Mouse (Mus musculus) gastrocnemius, postnatal 36 days (tissue): ENCODE measurements around the gene Ociad1. TPM values are rescaled to one million over a fixed set of nuclear protein-coding genes. Genes with fewer than 3 reads are reported as not detected.

Experiments used
- DNase-seq, 2 experiments: peaks; one replicate each; pipeline ENCODE4 v3.0.0; 2022
- intact Hi-C: fragments of 180-260 bp; cut with DNase I; formaldehyde crosslinking; loops from one replicate; pipeline ENCODE4 v1.15.1; 2025
- total RNA-seq, 2 experiments: library from RNA; stranded (reverse); gene quantifications; 2 replicates each; pipeline ENCODE4 v1.2.3; 2021

Ociad1 gene
- total RNA-seq, 2 experiments from 2014 or later: 134 to 143 TPM

DNA sequence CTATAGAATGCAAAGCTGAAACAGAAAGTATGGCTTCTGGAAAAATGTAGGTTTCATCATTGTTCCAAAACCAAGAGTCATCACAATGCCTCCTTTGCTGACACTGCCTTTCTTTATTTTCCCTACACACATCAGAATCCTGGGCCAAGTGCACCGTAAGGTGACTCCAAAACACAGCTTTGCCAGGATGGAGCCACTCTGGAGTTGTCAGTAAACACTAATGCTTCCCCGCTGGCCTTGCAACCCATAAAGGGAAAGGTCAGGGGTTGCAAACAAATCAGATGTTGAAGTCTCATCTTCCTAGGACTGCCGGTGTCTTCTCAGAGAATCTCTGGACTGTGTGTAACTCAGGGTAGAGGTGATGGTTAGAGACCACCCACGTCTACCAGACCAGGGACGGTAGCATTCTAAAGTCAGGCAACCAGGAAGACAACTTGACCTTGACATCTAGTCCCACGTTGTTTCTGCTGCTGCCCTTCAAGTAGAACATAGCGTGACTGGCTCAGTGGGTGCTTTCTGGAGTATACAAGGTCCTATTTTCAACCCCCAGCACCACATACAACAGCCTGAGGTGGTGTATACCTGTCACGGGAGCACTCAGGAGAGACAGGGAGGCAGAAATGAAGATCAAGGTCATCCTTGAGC is 32.1 kb downstream of the Ociad1 start:
- no peak for DNase-seq
- intact Hi-C loops: no loop called here

GRCm38 (mm10) chr5:73331002-73331401 is 38.4 kb downstream of the Ociad1 start:
- intact Hi-C loops: loop anchor here (5.0 kb wide), 1 partner anchor 46 kb away; no protein-coding TSS in a partner anchor
- no peak for DNase-seq

DNA sequence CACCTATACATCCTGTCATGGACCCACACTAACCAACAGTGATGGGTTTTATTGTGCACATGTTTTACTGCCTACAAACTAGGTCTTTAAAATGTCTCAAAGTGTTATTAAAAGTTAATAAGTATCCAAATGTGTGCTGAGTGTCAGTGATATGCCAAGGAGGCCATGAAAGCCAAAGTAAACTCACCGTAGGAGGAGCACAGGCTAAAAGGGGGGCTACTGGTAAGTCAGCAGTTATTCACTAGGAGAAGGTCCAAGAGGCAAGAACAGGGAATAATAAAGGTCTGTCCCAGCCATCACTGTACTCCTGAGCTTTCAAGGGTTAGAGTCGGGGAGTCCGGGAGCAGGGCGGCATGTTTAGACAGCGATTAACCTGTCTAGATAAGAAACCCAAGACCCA is 43.9 kb downstream of the Ociad1 start:
- no peak for DNase-seq
- intact Hi-C loops: no loop called here

- DNase-seq: peak; percentile 13 to 25
Measured at GRCm38 (mm10) chr5:73337961-73338831, 45.6 kb downstream of the Ociad1 start.

DNA sequence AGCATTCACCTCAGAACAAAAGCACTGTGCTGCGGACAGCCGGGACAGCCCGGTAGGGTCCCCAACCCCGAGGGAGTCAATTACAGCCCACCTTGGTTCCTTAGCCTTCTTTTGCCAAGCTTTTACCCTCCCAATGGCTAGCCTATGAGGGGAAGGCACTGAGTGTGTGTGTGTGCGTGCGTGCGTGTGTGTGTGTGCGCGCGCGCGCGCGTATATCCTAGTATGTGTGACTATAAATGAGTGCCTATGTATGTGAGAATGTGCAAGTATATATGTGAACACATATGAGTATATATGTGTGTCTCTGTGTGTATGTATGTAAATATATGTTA is 46.2 kb downstream of the Ociad1 start:
- intact Hi-C loops: no loop called here
- no peak for DNase-seq

More at GRCm38 (mm10) chr5:73337961-73338831, 45.6 kb downstream of the Ociad1 start:
- intact Hi-C loops: no loop called here

DNA sequence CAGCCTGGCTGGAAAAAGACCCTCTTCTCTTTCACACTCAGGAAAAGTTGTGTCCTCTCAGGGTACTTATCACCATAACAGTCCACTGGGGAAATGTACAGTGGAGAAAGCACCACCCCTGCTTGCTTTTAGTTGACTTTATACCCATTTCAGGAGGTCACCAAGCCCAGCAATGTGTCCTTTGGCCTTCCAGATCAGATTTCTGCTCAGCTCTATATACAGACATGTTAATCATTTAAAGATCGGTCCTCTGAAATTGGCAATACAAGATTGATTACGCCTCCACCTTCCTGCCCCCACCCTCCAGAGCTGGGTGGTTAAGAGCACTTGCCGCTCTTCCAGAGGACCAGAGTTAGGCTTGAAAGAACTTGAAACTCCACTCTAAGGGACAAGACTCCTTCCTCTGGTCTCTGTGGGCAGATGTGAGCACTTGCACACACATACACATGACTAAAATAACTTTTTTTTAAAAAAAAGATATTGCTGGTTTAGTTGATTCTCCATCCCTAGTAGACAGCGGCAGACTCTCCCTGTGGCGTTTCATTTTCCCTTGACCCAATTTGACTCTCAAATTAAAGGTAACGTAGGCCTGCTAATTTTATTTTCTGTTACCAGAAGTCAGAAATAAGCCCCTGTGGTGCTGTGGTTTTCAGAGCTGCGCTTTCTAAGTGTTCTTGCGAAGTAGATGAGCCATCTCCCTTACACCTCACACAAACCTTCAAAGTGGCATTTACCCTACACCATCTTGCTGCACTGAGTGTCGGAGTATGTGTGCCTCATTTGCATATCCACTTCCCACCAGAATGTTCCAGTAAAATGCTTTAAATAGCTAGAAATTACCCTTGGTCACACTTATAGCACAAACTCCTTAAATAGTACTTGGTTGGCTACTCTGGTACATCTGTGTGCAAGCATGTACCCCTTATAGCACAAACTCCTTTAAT is 47.5 kb downstream of the Ociad1 start:
- intact Hi-C loops: no loop called here
- no peak for DNase-seq

DNA sequence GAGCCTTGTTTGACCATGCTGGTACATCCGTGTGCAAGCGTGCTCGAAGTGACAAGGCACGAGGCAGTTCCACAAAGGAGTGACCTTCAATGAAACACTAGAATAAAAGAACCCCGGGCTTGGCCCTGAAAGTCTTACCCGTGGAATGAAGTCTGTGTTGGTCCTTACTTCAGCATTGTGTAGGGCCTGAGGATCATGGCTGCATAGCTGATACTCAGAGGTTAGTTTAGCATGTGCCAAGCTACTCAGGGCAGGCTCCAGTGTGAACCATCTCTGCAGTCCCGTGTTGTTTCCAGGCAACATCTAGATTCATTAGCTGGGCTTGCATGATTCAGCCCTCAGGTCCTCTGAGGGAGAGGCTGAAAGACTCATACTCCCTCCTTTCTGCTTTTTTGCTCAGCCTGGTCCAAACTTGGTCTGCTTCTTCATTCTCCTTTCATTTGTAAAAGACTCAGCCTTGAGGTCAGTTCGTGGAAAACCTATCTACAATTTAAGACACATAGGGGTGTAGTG is 48.2 kb downstream of the Ociad1 start, which contains the start of gene Ociad2:
Ociad2 (minus strand) TSS at position 306 of the 513 bp plus-strand sequence.
- intact Hi-C loops: no loop called here

GRCm38 (mm10) chr5:73342701-73343355 is 50.2 kb downstream of the Ociad1 start:
- intact Hi-C loops: no loop called here

More for the DNA sequence above, 48.2 kb downstream of the Ociad1 start, which contains the start of gene Ociad2:
- no peak for DNase-seq

DNA sequence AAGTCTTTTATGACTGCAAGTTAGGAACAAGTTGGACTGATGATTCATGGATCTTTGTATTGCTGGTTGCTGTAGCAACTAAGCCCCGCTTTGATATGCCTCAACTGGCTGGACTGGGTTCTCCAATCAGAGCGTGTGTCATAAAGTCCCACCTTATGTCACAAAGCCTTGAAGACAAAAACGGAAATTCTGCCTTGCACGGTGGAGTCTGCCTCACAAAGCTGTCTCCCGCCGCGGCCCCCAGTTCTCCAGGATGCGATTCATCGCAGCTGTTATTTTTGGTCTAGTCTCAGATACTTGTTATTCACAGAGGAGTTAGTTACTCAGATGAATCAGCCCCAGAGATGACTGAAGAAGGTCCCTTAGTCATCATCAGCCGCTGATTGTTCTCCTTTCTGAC is 51.7 kb downstream of the Ociad1 start:
- intact Hi-C loops: no loop called here

More at GRCm38 (mm10) chr5:73342701-73343355, 50.2 kb downstream of the Ociad1 start:
- no peak for DNase-seq

DNA sequence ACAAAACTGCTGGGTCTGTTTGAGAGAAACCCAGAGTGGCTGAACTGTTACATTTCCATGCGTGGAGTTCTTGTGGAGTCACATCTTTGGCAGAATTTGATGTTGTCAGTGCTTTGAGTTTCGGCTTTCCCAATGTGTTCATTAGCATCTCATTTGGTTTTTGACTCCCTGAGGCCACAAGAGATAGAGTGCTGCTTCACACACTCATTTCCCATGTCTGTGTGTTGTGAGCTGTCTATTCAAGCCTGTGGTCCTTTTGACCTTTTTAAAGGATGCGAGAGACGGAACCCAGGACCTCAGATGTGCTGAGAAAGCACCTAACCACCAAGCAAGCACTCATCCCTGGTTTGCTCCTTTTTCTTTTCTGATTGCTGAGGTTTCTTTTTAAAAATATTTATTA is 52.7 kb downstream of the Ociad1 start:
- DNase-seq: no peak
- intact Hi-C loops: no loop called here

More for the DNA sequence above, 51.7 kb downstream of the Ociad1 start:
- no peak for DNase-seq

DNA sequence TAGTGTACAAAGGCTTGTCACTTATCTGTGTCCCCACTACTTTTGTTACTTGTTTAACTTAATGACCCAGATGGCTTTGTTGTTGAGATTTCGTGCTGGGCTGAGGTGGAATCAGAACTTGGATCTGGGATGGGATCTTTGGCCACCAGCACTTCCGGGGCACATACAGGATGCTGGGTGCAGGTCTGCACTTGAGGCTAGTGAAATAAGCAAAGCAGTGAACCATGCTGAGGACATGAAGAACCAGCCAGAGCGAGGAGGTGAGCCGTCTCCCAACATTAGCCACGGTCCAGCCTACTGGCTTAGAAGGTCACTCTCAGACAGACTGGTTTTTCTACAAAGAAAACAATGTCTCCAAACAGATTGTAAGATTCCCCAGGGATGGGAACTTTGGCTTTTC is 56.9 kb downstream of the Ociad1 start:
- no peak for DNase-seq
- intact Hi-C loops: no loop called here

GRCm38 (mm10) chr5:73351796-73352195 is 59.2 kb downstream of the Ociad1 start:
- intact Hi-C loops: no loop called here
- DNase-seq: no peak

- no peak for DNase-seq
- intact Hi-C loops: no loop called here
Measured at GRCm38 (mm10) chr5:73353519-73353918, 60.9 kb downstream of the Ociad1 start.

DNA sequence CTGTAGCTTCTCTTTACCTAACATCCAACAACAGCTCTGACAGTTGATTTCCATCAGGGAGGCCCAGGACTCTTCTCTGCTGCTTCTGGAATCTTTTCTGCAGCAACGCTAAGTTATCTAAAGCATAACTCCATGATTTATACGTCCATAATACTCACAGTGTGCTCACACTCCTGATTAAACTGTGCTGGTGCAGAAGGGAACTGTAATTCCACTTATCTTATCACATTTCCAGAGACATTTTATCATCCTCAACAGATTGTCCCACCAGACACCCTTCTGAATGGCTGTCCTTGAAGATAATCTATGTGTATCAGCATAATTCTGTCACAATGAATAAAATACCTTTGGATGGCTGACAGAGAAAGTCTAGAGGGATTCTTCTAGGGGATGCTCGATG is 61.4 kb downstream of the Ociad1 start:
- DNase-seq: no peak
- intact Hi-C loops: no loop called here

- intact Hi-C loops: no loop called here
- DNase-seq: no peak
Measured at GRCm38 (mm10) chr5:73355393-73355792, 62.8 kb downstream of the Ociad1 start.

GRCm38 (mm10) chr5:73359134-73359751 is 66.7 kb downstream of the Ociad1 start:
- intact Hi-C loops: no loop called here
- no peak for DNase-seq

- no peak for DNase-seq
- intact Hi-C loops: no loop called here
Measured at GRCm38 (mm10) chr5:73359752-73360141, 67.2 kb downstream of the Ociad1 start.

- no peak for DNase-seq
- intact Hi-C loops: no loop called here
Measured at GRCm38 (mm10) chr5:73360240-73360639, 67.7 kb downstream of the Ociad1 start.

- intact Hi-C loops: no loop called here
- no peak for DNase-seq
Measured at GRCm38 (mm10) chr5:73362338-73362737, 69.8 kb downstream of the Ociad1 start.
